Mouse (Mus musculus) layer of hippocampus, postnatal 25 days (tissue): ENCODE measurements around the gene Krt6b. TPM values are rescaled to one million over a fixed set of nuclear protein-coding genes. Genes with fewer than 3 reads are reported as not detected.

ENCODE experiments used
- microRNA-seq, 2 experiments: library from miRNA; unstranded; fragments of <30 nt; microRNA quantifications; one replicate each; pipeline ENCODE4 v1.2.0; 2021
- total RNA-seq, 2 experiments: library from RNA; stranded (reverse); gene quantifications; 2 replicates each; pipeline ENCODE4 v1.2.3; 2021

Krt6b gene
- total RNA-seq, 2 experiments from 2014 or later = not detected

Small RNAs within 50 kb of the gene (microRNA-seq; reads per million reads assigned to microRNA genes)
- gene Gm44323 (0 reads per million in 2 experiments), gene Gm44342 (0 reads per million in 2 experiments), gene Gm44383 (0 reads per million in 2 experiments), gene Gm44479 (0 reads per million in 2 experiments)

Other genes starting within 250 kb of the Krt6b start
- under 1 TPM; 0.42 to 0.71 TPM for gene Krt87, start 241.5 kb downstream of the Krt6b start, total RNA-seq
- not detected for gene Krt88, start 232.5 kb downstream of the Krt6b start, total RNA-seq
- gene Krt81, start 216.5 kb downstream of the Krt6b start, total RNA-seq = not detected
- not detected for gene Krt86, start 206.8 kb downstream of the Krt6b start, total RNA-seq
- gene Krt83, start 188.8 kb downstream of the Krt6b start, total RNA-seq = not detected
- not detected for gene Gm49425, start 163.0 kb downstream of the Krt6b start, total RNA-seq
- gene Krt84, start 147.5 kb downstream of the Krt6b start, total RNA-seq = not detected
- not detected for gene Krt82, start 129.6 kb downstream of the Krt6b start, total RNA-seq
- not detected for gene Krt90, start 117.3 kb downstream of the Krt6b start, total RNA-seq
- not detected for gene Krt75, start 106.4 kb downstream of the Krt6b start, total RNA-seq
- not detected for gene Gm5414, start 52.1 kb downstream of the Krt6b start, total RNA-seq
- gene Gm5478, start 32.9 kb downstream of the Krt6b start, total RNA-seq = not detected
- gene Krt6a, start 14.0 kb upstream of the Krt6b start, total RNA-seq = not detected
- under 1 TPM; 0.33 to 0.52 TPM for gene Krt5, start 32.6 kb upstream of the Krt6b start, total RNA-seq
- not detected for gene Krt71, start 62.8 kb upstream of the Krt6b start, total RNA-seq
- not detected for gene Krt72, start 106.2 kb upstream of the Krt6b start, total RNA-seq
- gene Krt73, start 122.1 kb upstream of the Krt6b start, total RNA-seq = 1 to 10 TPM; 7.3 to 9.0 TPM
- 1 to 10 TPM; 5.2 to 5.4 TPM for gene Krt2, start 137.9 kb upstream of the Krt6b start, total RNA-seq
- 1 to 10 TPM; 3.5 to 4.1 TPM for gene Krt1, start 170.5 kb upstream of the Krt6b start, total RNA-seq
- 10 to 100 TPM in 1 of 2 experiments, 1 to 10 TPM in 1; 9.4 to 11.3 TPM for gene Krt77, start 189.4 kb upstream of the Krt6b start, total RNA-seq
- not detected for gene Krt76, start 212.6 kb upstream of the Krt6b start, total RNA-seq
- gene Krt4, start 244.4 kb upstream of the Krt6b start, total RNA-seq = not detected